Mouse (Mus musculus): Measurements from ENCODE around the gene Eftud2. TPM values are rescaled to one million over a fixed set of nuclear protein-coding genes. Genes with fewer than 3 reads are reported as not detected.
A peak's percentile ranks its signal among the peaks of the same experiment; 100 is the strongest.

Eftud2 gene
- polyA plus RNA-seq, 1 experiment = 77.9 TPM

- Histone ChIP-seq H3K4me1 (ENCODE audit: control insufficient read depth, insufficient read depth, low read length) (no peaks in the 10 kb centered on the region), H3K27ac (ENCODE audit: insufficient read depth, low read length) (no peak overlapping the region), H3K4me3 (ENCODE audit: insufficient read depth, low read length) (no peak overlapping the region)
- no peak for TF ChIP-seq CTCF (IDR thresholded peaks at IDR 0.05; ENCODE audit: borderline replicate concordance, insufficient read depth, low read length)
- TF ChIP-seq POLR2A (IDR thresholded peaks at IDR 0.05; ENCODE audit: low read depth, low read length) = no peak
Observed at GRCm38 (mm10) chr11:102826476-102826875, 54.3 kb downstream of the Eftud2 start.

- Histone ChIP-seq H3K4me1 (ENCODE audit: control insufficient read depth, insufficient read depth, low read length) (peaks cover 3% of the 10 kb centered on the region), H3K4me3 (ENCODE audit: insufficient read depth, low read length) (no peak overlapping the region), H3K27ac (ENCODE audit: insufficient read depth, low read length) (no peak overlapping the region)
- TF ChIP-seq POLR2A (IDR thresholded peaks at IDR 0.05; ENCODE audit: low read depth, low read length) (no peak), CTCF (IDR thresholded peaks at IDR 0.05; ENCODE audit: borderline replicate concordance, insufficient read depth, low read length) (no peak)
Observed at GRCm38 (mm10) chr11:102821231-102821630, 59.6 kb downstream of the Eftud2 start.

DNA sequence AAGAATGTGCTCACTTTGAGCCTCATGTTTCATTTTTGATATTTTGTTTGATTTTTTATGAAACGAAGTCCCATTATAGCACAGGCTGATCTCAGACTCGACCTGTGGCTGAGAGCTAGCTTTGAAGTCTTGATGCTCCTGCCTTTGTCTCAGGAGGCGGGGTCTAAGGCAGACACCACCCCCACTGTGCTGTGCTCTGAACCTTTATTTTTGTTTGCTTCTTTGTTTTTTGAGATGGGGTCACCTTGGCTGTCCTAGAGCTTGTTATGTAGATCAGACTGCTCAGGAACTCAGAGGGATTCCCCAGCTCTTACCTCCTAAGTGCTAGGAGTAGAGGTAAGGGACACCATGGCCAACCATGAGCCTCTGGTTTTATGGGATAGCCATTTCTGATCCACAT is 60.4 kb downstream of the Eftud2 start:
- Histone ChIP-seq H3K4me1 (ENCODE audit: control insufficient read depth, insufficient read depth, low read length) (peaks cover 5% of the 10 kb centered on the region), H3K4me3 (ENCODE audit: insufficient read depth, low read length) (no peak overlapping the region), H3K27ac (ENCODE audit: insufficient read depth, low read length) (no peak overlapping the region)
- TF ChIP-seq CTCF (IDR thresholded peaks at IDR 0.05; ENCODE audit: borderline replicate concordance, insufficient read depth, low read length) (no peak), POLR2A (IDR thresholded peaks at IDR 0.05; ENCODE audit: low read depth, low read length) (no peak)

GRCm38 (mm10) chr11:102819783-102820385 is 60.9 kb downstream of the Eftud2 start:
- H3K4me1 ChIP-seq (ENCODE audit: control insufficient read depth, insufficient read depth, low read length) = peaks cover 5% of the 10 kb centered on the region
- TF ChIP-seq POLR2A (IDR thresholded peaks at IDR 0.05; ENCODE audit: low read depth, low read length) = no peak
- no peak for TF ChIP-seq CTCF (IDR thresholded peaks at IDR 0.05; ENCODE audit: borderline replicate concordance, insufficient read depth, low read length)
- peak overlapping the region; percentile 39 for H3K4me3 ChIP-seq (ENCODE audit: insufficient read depth, low read length)
- H3K27ac ChIP-seq (ENCODE audit: insufficient read depth, low read length) = peak overlapping the region; percentile 58

- peaks cover 5% of the 10 kb centered on the region for H3K4me1 ChIP-seq (ENCODE audit: control insufficient read depth, insufficient read depth, low read length)
- peak within 1 kb of the TSS; percentile 99 for H3K4me3 ChIP-seq (ENCODE audit: insufficient read depth, low read length)
- peak within 1 kb of the TSS; percentile 58 for H3K27ac ChIP-seq (ENCODE audit: insufficient read depth, low read length)
- TF ChIP-seq POLR2A (IDR thresholded peaks at IDR 0.05; ENCODE audit: low read depth, low read length) (peak; percentile 55), CTCF (IDR thresholded peaks at IDR 0.05; ENCODE audit: borderline replicate concordance, insufficient read depth, low read length) (no peak)
Observed at GRCm38 (mm10) chr11:102819021-102819782, 61.6 kb downstream of the Eftud2 start, which contains the start of gene Gjc1. Gjc1 (minus strand) TSS chr11:102819700.

- peaks cover 5% of the 10 kb centered on the region for H3K4me1 ChIP-seq (ENCODE audit: control insufficient read depth, insufficient read depth, low read length)
- H3K27ac ChIP-seq (ENCODE audit: insufficient read depth, low read length) = peak overlapping the region; percentile 58
- TF ChIP-seq CTCF (IDR thresholded peaks at IDR 0.05; ENCODE audit: borderline replicate concordance, insufficient read depth, low read length) (no peak), POLR2A (IDR thresholded peaks at IDR 0.05; ENCODE audit: low read depth, low read length) (no peak)
- H3K4me3 ChIP-seq (ENCODE audit: insufficient read depth, low read length) = peak overlapping the region; percentile 99
Observed at GRCm38 (mm10) chr11:102818121-102819020, 62.4 kb downstream of the Eftud2 start.

GRCm38 (mm10) chr11:102814881-102815280 is 65.9 kb downstream of the Eftud2 start:
- TF ChIP-seq CTCF (IDR thresholded peaks at IDR 0.05; ENCODE audit: borderline replicate concordance, insufficient read depth, low read length) (no peak), POLR2A (IDR thresholded peaks at IDR 0.05; ENCODE audit: low read depth, low read length) (no peak)
- no peak overlapping the region for H3K27ac ChIP-seq (ENCODE audit: insufficient read depth, low read length)
- no peak overlapping the region for H3K4me3 ChIP-seq (ENCODE audit: insufficient read depth, low read length)
- H3K4me1 ChIP-seq (ENCODE audit: control insufficient read depth, insufficient read depth, low read length) = peaks cover 5% of the 10 kb centered on the region

GRCm38 (mm10) chr11:102810721-102811485 is 69.9 kb downstream of the Eftud2 start:
- no peak for TF ChIP-seq CTCF (IDR thresholded peaks at IDR 0.05; ENCODE audit: borderline replicate concordance, insufficient read depth, low read length)
- no peak for TF ChIP-seq POLR2A (IDR thresholded peaks at IDR 0.05; ENCODE audit: low read depth, low read length)
- Histone ChIP-seq H3K4me1 (ENCODE audit: control insufficient read depth, insufficient read depth, low read length) (peaks cover 2% of the 10 kb centered on the region), H3K4me3 (ENCODE audit: insufficient read depth, low read length) (no peak overlapping the region), H3K27ac (ENCODE audit: insufficient read depth, low read length) (no peak overlapping the region)

DNA sequence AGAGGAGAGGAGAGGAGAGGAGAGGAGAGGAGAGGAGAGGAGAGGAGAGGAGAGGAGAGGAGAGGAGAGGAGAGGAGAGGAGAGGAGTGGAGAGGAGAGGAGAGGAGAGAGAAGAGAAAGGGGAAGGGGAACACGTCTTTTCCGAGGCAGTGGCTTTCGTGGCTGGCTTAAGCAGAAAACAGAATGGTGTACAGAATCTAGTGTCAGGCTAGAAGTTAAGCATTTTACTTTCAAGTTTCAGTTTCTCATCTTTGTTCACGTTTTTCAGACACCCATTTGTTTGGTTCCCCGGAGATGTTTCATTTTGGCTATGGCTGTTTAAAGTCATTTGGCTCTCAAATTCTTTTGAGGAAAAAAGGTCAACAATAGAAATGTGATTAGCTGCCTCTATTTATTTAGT is 72.5 kb downstream of the Eftud2 start:
- no peak for TF ChIP-seq CTCF (IDR thresholded peaks at IDR 0.05; ENCODE audit: borderline replicate concordance, insufficient read depth, low read length)
- no peak overlapping the region for H3K27ac ChIP-seq (ENCODE audit: insufficient read depth, low read length)

More for the DNA sequence above, 72.5 kb downstream of the Eftud2 start:
- Histone ChIP-seq H3K4me1 (ENCODE audit: control insufficient read depth, insufficient read depth, low read length) (no peaks in the 10 kb centered on the region; the same call in none of the 2 replicates), H3K4me3 (ENCODE audit: insufficient read depth, low read length) (no peak overlapping the region)
